Mouse (Mus musculus) CH12.LX (cell line): Measurements from ENCODE around the gene Hectd1.
A peak's percentile ranks its signal among the peaks of the same experiment; 100 is the strongest.

Source experiments
- CTCF ChIP-seq, 2 experiments: IDR thresholded peaks in 1 of 2; conservative IDR thresholded peaks in 1 of 2; 2 replicates each; pipeline ENCODE4 v1.5.1; 2011 to 2012; ENCODE audit warnings: low read depth in 2 of 2, low read length in 2 of 2, improper control_type of control experiment in 1 of 2, inconsistent platforms in 1 of 2, mild to moderate bottlenecking in 1 of 2, moderate library complexity in 1 of 2
- HCFC1 ChIP-seq: IDR thresholded peaks from 2 replicates; pipeline ENCODE4 v1.6.1; 2012; ENCODE audit warnings: low read depth, mild to moderate bottlenecking, inconsistent platforms, low read length, improper control_type of control experiment
- POLR2A ChIP-seq: IDR thresholded peaks from 2 replicates; pipeline ENCODE4 v1.6.1; 2011; ENCODE audit warnings: low read depth, mild to moderate bottlenecking, improper control_type of control experiment, low read length
- USF1 ChIP-seq: IDR thresholded peaks from 2 replicates; pipeline ENCODE4 v1.6.1; 2014; ENCODE audit warnings: low read depth, mild to moderate bottlenecking, inconsistent platforms, low read length, improper control_type of control experiment

GRCm38 (mm10) chr12:51747348-51747747 lies 82.0 kb downstream of the Hectd1 start:
- peak in 1 of 2 experiments; percentile 28; a peak in 2 of 4 replicates for TF ChIP-seq CTCF (conservative IDR thresholded peaks at IDR 0.05 in 1 of 2, IDR thresholded peaks at IDR 0.05 in 1 of 2; ENCODE audit: low read depth in 2 of 2, low read length in 2 of 2)
- TF ChIP-seq HCFC1: no peak
- no peak for TF ChIP-seq USF1
- no peak for TF ChIP-seq POLR2A
